Mouse (Mus musculus): ENCODE data around the gene Syt8. TPM values are rescaled to one million over a fixed set of nuclear protein-coding genes. Genes with fewer than 3 reads are reported as not detected.
"Not testable (repeated sequence)": the region's sequence is repeated elsewhere in the genome, so short reads cannot be mapped to it uniquely, and the experiment has no call there.

The Syt8 gene
- polyA plus RNA-seq, 1 experiment from 2014 or later: not detected

- Histone ChIP-seq H3K27ac (ENCODE audit: low read depth, low read length) (no peak overlapping the region), H3K4me2 (ENCODE audit: low read depth) (no peak overlapping the region), H3K4me1 (ENCODE audit: control insufficient read depth, insufficient read depth, low read length) (no peaks in the 10 kb centered on the region; the same call in 1 of the 2 replicates), H3K27me3 (ENCODE audit: control insufficient read depth, insufficient read depth, low read length) (no peaks in the 10 kb centered on the region), H3K9me3 (ENCODE audit: control insufficient read depth, low read length) (no peaks in the 10 kb centered on the region), H3K36me3 (ENCODE audit: control insufficient read depth, insufficient read depth, low read length) (no peaks in the 10 kb centered on the region), H3K4me3 (ENCODE audit: low read depth, low read length) (no peak overlapping the region), H3K9ac (ENCODE audit: low read length) (no peak overlapping the region)
- no peak for ATAC-seq (ENCODE audit: insufficient read depth, low FRiP score, low TSS enrichment)
- 77% methylated on average over 7 of the region's 7 CpGs for WGBS
- DNase-seq (ENCODE audit: low spot score): no peak
Observed at GRCm38 (mm10) chr7:142400112-142400749, 34.4 kb upstream of the Syt8 start.

DNA sequence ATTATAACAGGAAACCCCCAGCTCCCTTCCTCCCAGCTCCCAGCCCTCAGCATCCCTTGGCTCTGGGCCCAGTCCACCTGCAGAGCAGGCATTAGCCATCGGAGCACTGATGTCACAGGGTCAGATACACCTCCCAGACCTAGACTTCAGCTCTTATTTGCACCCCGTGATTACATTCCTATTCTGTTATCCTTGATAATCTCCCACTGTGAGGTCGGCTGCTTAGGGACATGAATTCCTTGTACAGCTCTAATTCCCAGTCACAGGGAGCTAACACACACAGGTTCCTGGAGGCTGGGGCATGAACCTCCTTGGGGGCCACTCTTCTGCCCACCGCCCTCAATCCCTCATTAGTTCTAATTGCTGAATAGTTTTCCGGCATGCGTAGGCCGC is 33.9 kb upstream of the Syt8 start:
- H3K4me3 ChIP-seq (ENCODE audit: low read depth, low read length): no peak overlapping the region
- H3K27me3 ChIP-seq (ENCODE audit: control insufficient read depth, insufficient read depth, low read length): no peaks in the 10 kb centered on the region
- no peaks in the 10 kb centered on the region for H3K9me3 ChIP-seq (ENCODE audit: control insufficient read depth, low read length)
- H3K36me3 ChIP-seq (ENCODE audit: control insufficient read depth, insufficient read depth, low read length): no peaks in the 10 kb centered on the region
- H3K4me1 ChIP-seq (ENCODE audit: control insufficient read depth, insufficient read depth, low read length): no peaks in the 10 kb centered on the region; the same call in 1 of the 2 replicates
- 60% methylated on average over 7 of the region's 7 CpGs for WGBS
- ATAC-seq (ENCODE audit: insufficient read depth, low FRiP score, low TSS enrichment): no peak
- H3K27ac ChIP-seq (ENCODE audit: low read depth, low read length): no peak overlapping the region
- H3K9ac ChIP-seq (ENCODE audit: low read length): no peak overlapping the region
- H3K4me2 ChIP-seq (ENCODE audit: low read depth): no peak overlapping the region
- DNase-seq (ENCODE audit: low spot score): no peak

DNA sequence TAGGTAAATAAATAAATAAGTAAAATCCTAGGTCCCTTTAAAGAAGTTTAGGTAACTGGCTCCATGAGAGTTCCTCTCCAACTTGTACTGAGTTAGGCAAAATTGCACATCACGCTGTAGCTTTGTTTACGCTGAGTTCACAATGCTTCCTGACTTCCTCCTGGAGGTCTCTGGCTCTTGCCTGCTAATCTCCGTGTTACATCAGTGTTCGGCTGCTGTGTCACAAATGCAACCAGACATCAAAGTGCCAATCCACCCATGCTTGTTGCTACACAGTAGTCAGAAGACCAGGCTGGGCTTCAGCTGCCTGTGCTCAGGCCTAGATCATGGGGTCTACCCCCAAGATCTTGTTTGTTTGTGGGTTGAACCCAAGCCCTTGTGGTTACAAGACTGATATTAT is 31.1 kb upstream of the Syt8 start:
- Histone ChIP-seq H3K27me3 (ENCODE audit: control insufficient read depth, insufficient read depth, low read length) (no peaks in the 10 kb centered on the region), H3K4me1 (ENCODE audit: control insufficient read depth, insufficient read depth, low read length) (no peaks in the 10 kb centered on the region; the same call in 1 of the 2 replicates), H3K4me2 (ENCODE audit: low read depth) (no peak overlapping the region), H3K9ac (ENCODE audit: low read length) (no peak overlapping the region), H3K4me3 (ENCODE audit: low read depth, low read length) (no peak overlapping the region), H3K9me3 (ENCODE audit: control insufficient read depth, low read length) (no peaks in the 10 kb centered on the region), H3K27ac (ENCODE audit: low read depth, low read length) (no peak overlapping the region), H3K36me3 (ENCODE audit: control insufficient read depth, insufficient read depth, low read length) (no peaks in the 10 kb centered on the region)
- no peak for ATAC-seq (ENCODE audit: insufficient read depth, low FRiP score, low TSS enrichment)
- WGBS: 89% methylated on average over 4 of the region's 4 CpGs
- DNase-seq (ENCODE audit: low spot score): no peak

DNA sequence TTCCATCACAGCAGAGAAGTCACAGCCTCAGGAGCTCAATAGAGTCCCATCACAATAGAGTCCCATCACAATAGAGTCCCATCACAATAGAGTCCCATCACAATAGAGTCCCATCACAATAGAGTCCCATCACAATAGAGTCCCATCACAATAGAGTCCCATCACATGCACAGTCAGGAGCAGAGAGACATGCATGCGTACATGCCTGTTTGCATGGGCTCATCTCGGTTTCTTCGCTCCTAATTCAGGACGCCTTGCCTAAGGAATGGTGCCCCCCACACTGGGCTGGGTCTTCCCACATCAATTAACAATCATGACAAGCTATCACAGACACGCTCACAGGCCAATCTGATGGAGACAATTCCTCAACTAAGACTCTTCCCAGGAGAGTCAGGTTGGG is 29.5 kb upstream of the Syt8 start:
- ATAC-seq (ENCODE audit: insufficient read depth, low FRiP score, low TSS enrichment); H3K9ac ChIP-seq (ENCODE audit: low read length); H3K27me3 ChIP-seq (ENCODE audit: control insufficient read depth, insufficient read depth, low read length); H3K4me3 ChIP-seq (ENCODE audit: low read depth, low read length); DNase-seq (ENCODE audit: low spot score); H3K27ac ChIP-seq (ENCODE audit: low read depth, low read length); H3K36me3 ChIP-seq (ENCODE audit: control insufficient read depth, insufficient read depth, low read length); H3K9me3 ChIP-seq (ENCODE audit: control insufficient read depth, low read length); H3K4me2 ChIP-seq (ENCODE audit: low read depth); H3K4me1 ChIP-seq (ENCODE audit: control insufficient read depth, insufficient read depth, low read length): not testable (repeated sequence)
- WGBS: 89% methylated on average over 5 of the region's 5 CpGs

- Histone ChIP-seq H3K4me3 (ENCODE audit: low read depth, low read length) (no peak overlapping the region), H3K9me3 (ENCODE audit: control insufficient read depth, low read length) (no peaks in the 10 kb centered on the region), H3K9ac (ENCODE audit: low read length) (no peak overlapping the region), H3K4me1 (ENCODE audit: control insufficient read depth, insufficient read depth, low read length) (no peaks in the 10 kb centered on the region), H3K36me3 (ENCODE audit: control insufficient read depth, insufficient read depth, low read length) (no peaks in the 10 kb centered on the region), H3K27ac (ENCODE audit: low read depth, low read length) (no peak overlapping the region), H3K27me3 (ENCODE audit: control insufficient read depth, insufficient read depth, low read length) (no peaks in the 10 kb centered on the region), H3K4me2 (ENCODE audit: low read depth) (no peak overlapping the region)
- DNase-seq (ENCODE audit: low spot score) (no peak), ATAC-seq (ENCODE audit: insufficient read depth, low FRiP score, low TSS enrichment) (no peak)
- WGBS: 77% methylated on average over 4 of the region's 4 CpGs
Observed at GRCm38 (mm10) chr7:142407935-142408334, 26.7 kb upstream of the Syt8 start.

DNA sequence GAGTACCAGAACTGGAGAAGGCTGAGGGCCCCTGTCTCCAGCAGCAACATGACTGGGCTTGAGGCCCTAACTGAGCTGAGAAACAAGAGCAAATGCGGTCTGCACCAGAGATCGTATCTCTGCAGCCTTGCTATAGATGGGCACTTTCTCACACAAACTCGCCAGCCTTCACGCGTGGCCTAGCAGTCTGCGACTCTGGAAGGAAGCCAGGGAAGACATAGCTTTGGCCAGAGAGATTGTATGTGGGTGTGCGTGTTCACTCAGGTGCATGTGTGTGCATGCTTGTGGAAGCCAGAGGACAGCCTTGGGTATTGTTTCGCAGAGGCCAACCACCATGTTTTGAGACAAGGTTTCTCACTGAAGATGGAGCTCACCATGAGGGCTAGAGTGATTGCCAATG is 26.0 kb upstream of the Syt8 start:
- Histone ChIP-seq H3K36me3 (ENCODE audit: control insufficient read depth, insufficient read depth, low read length) (no peaks in the 10 kb centered on the region), H3K4me2 (ENCODE audit: low read depth) (no peak overlapping the region), H3K9me3 (ENCODE audit: control insufficient read depth, low read length) (no peaks in the 10 kb centered on the region), H3K27me3 (ENCODE audit: control insufficient read depth, insufficient read depth, low read length) (no peaks in the 10 kb centered on the region), H3K4me3 (ENCODE audit: low read depth, low read length) (no peak overlapping the region), H3K27ac (ENCODE audit: low read depth, low read length) (no peak overlapping the region), H3K4me1 (ENCODE audit: control insufficient read depth, insufficient read depth, low read length) (no peaks in the 10 kb centered on the region), H3K9ac (ENCODE audit: low read length) (no peak overlapping the region)
- 95% methylated on average over 8 of the region's 8 CpGs for WGBS
- DNase-seq (ENCODE audit: low spot score) (no peak), ATAC-seq (ENCODE audit: insufficient read depth, low FRiP score, low TSS enrichment) (no peak)

DNA sequence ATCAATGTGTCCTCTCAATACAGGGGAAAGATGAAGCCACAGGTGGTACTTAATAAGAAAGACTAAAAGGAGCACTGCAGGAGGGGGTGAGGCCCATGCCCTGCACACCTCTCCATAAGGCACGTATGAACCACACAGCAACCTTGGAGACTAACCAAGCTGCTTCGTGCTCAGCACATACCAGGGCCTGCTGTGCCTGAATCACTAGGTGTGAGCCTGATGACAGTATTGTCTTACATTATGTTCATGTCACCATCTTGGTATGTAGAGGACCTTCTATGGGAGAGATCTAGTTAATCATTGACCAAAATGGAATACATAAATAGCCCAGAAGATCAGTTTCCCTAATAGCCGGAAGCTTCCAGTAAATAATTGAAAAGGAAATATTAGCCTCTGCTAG is 25.0 kb upstream of the Syt8 start:
- 89% methylated on average over 3 of the region's 3 CpGs for WGBS
- no peak for ATAC-seq (ENCODE audit: insufficient read depth, low FRiP score, low TSS enrichment)

DNA sequence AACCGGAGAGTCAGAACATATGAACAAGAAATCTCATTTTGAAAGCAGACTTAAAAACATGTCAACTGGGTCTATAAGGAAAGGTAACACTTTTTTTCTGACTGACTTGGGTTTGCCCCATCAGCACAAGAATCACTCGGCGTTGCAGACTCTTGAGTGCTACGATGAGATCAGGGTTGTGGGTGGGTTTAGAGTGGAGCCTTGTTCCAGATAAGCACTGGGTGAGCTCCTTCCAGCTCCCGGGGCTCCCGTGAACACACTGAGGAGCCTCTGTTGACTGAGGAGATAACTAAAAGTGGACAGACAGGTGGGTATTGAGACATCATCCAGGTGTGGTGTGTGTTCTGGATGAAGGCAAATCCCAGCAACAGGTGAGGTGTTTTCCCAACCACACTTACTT is 21.4 kb upstream of the Syt8 start:
- Histone ChIP-seq H3K27me3 (ENCODE audit: control insufficient read depth, insufficient read depth, low read length) (no peaks in the 10 kb centered on the region), H3K9ac (ENCODE audit: low read length) (no peak overlapping the region), H3K4me3 (ENCODE audit: low read depth, low read length) (no peak overlapping the region), H3K4me2 (ENCODE audit: low read depth) (no peak overlapping the region), H3K4me1 (ENCODE audit: control insufficient read depth, insufficient read depth, low read length) (no peaks in the 10 kb centered on the region), H3K36me3 (ENCODE audit: control insufficient read depth, insufficient read depth, low read length) (no peaks in the 10 kb centered on the region), H3K27ac (ENCODE audit: low read depth, low read length) (no peak overlapping the region), H3K9me3 (ENCODE audit: control insufficient read depth, low read length) (no peaks in the 10 kb centered on the region)
- DNase-seq (ENCODE audit: low spot score) (no peak), ATAC-seq (ENCODE audit: insufficient read depth, low FRiP score, low TSS enrichment) (no peak)
- 95% methylated on average over 6 of the region's 6 CpGs for WGBS

More for the DNA sequence above, 25.0 kb upstream of the Syt8 start:
- H3K9me3 ChIP-seq (ENCODE audit: control insufficient read depth, low read length): no peaks in the 10 kb centered on the region
- H3K9ac ChIP-seq (ENCODE audit: low read length): no peak overlapping the region
- no peaks in the 10 kb centered on the region for H3K36me3 ChIP-seq (ENCODE audit: control insufficient read depth, insufficient read depth, low read length)
- DNase-seq (ENCODE audit: low spot score): no peak
- H3K4me1 ChIP-seq (ENCODE audit: control insufficient read depth, insufficient read depth, low read length): no peaks in the 10 kb centered on the region
- H3K4me2 ChIP-seq (ENCODE audit: low read depth): no peak overlapping the region
- H3K27me3 ChIP-seq (ENCODE audit: control insufficient read depth, insufficient read depth, low read length): no peaks in the 10 kb centered on the region
- H3K4me3 ChIP-seq (ENCODE audit: low read depth, low read length): no peak overlapping the region
- H3K27ac ChIP-seq (ENCODE audit: low read depth, low read length): no peak overlapping the region

DNA sequence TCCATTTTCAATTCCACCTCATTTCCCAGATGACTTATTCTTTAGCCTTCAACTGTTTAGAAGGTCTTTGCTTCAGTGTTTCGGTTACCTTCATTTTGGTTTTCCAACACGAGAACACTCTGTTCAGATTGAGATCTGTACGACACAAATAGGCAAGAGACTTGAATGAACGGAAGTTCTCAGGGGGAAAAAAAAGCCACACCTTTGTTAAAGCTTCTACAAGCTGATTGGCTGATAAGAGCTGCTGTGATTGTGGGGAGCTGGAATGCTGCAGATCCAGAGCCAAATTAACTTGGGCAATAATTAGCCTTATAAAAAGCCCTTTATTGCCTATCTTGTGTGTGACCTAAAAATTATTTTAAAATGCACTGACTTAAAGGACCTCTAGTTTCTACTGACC is 19.3 kb upstream of the Syt8 start:
- Histone ChIP-seq H3K4me2 (ENCODE audit: low read depth) (no peak overlapping the region), H3K36me3 (ENCODE audit: control insufficient read depth, insufficient read depth, low read length) (no peaks in the 10 kb centered on the region), H3K9ac (ENCODE audit: low read length) (no peak overlapping the region), H3K9me3 (ENCODE audit: control insufficient read depth, low read length) (no peaks in the 10 kb centered on the region), H3K4me1 (ENCODE audit: control insufficient read depth, insufficient read depth, low read length) (no peaks in the 10 kb centered on the region), H3K4me3 (ENCODE audit: low read depth, low read length) (no peak overlapping the region), H3K27ac (ENCODE audit: low read depth, low read length) (no peak overlapping the region), H3K27me3 (ENCODE audit: control insufficient read depth, insufficient read depth, low read length) (no peaks in the 10 kb centered on the region)
- ATAC-seq (ENCODE audit: insufficient read depth, low FRiP score, low TSS enrichment) (no peak), DNase-seq (ENCODE audit: low spot score) (no peak)
- WGBS: 80% methylated on average over 4 of the region's 4 CpGs
